Mouse (Mus musculus) thymus, adult 2 months (tissue): ENCODE data around the gene Ndufs3. TPM values are rescaled to one million over a fixed set of nuclear protein-coding genes. Genes with fewer than 3 reads are reported as not detected.

ENCODE experiments used
- DNase-seq: peaks from one replicate; pipeline ENCODE4 v3.0.0; 2021
- H3K27ac ChIP-seq: fragments of 200-500 bp; 2 replicates; pipeline ENCODE4 v1.5.1; 2012; ENCODE audit warnings: low read length, control low read depth; ENCODE audit not compliant: control insufficient read depth, insufficient read depth
- H3K27me3 ChIP-seq: fragments of 200-500 bp; 2 replicates; pipeline ENCODE4 v1.6.1; 2012; ENCODE audit warnings: mild to moderate bottlenecking, low read length, moderate library complexity, mixed read lengths; ENCODE audit not compliant: control insufficient read depth, insufficient read depth
- H3K36me3 ChIP-seq: fragments of 200-500 bp; 2 replicates; pipeline ENCODE4 v1.6.1; 2012; ENCODE audit warnings: mild to moderate bottlenecking, low read length, moderate library complexity; ENCODE audit not compliant: control insufficient read depth, insufficient read depth
- H3K4me1 ChIP-seq: fragments of 200-500 bp; replicated peaks from 2 replicates; pipeline ENCODE4 v1.6.1; 2012; ENCODE audit warnings: low read length; ENCODE audit not compliant: control insufficient read depth, insufficient read depth
- H3K4me3 ChIP-seq: fragments of 200-500 bp; 2 replicates; pipeline ENCODE4 v1.5.1; 2012; ENCODE audit warnings: mild to moderate bottlenecking, low read length, control low read depth, moderate library complexity; ENCODE audit not compliant: control insufficient read depth, insufficient read depth
- CTCF ChIP-seq: fragments of 200-500 bp; IDR thresholded peaks from 2 replicates; pipeline ENCODE4 v1.5.1; 2012; ENCODE audit warnings: mild to moderate bottlenecking, control low read depth, low read length, moderate library complexity, borderline replicate concordance; ENCODE audit not compliant: control insufficient read depth, poor library complexity, insufficient read depth; ENCODE audit errors: extremely low read depth
- POLR2A ChIP-seq: fragments of 200-500 bp; IDR thresholded peaks from 2 replicates; pipeline ENCODE4 v1.6.1; 2012; ENCODE audit warnings: mild to moderate bottlenecking, low read length, control low read depth, moderate library complexity; ENCODE audit not compliant: control insufficient read depth, poor library complexity, insufficient read depth; ENCODE audit errors: extremely low read depth
- WGBS: fragments of 180-500 bp; shearing (Covaris S2); methylation state at CpG from one replicate; pipeline ENCODE4 v1.1.7; 2018; 5-methylcytosine and 5-hydroxymethylcytosine counted together
- polyA plus RNA-seq: library from polyadenylated mRNA; depleted of rRNA; stranded (reverse); fragments of >200 nt; gene quantifications from 2 replicates; pipeline ENCODE4 v1.2.3, GENCODE M21; 2012

Ndufs3 gene
- polyA plus RNA-seq, 1 experiment = 163 TPM

DNA sequence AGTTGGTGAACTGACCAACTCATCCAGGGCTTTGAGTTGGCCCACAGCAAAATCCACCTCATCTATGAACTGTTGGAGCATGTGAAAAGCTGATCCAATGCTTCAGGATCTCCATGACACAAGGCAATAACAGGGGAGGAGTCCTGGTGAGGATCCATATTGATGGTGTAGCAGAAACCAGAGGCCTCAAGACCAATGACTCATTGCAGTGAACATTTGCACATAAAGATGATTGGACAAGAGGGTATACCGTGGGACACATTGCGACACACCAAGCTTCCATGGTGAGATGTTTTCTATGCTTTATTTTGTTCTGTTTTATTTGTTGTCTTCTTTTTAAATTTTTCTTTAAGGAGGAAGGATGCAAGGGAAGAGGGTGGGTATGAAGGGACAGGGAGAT, 18.0 kb upstream of the Ndufs3 start:
- H3K4me3 ChIP-seq = no peak overlapping the region
- peaks cover 5% of the 10 kb centered on the region for H3K4me1 ChIP-seq
- H3K36me3 ChIP-seq = no peaks in the 10 kb centered on the region
- TF ChIP-seq POLR2A (no peak), CTCF (no peak)
- WGBS = 93% methylated on average over 2 of the region's 2 CpGs
- DNase-seq = no peak
- no peaks in the 10 kb centered on the region for H3K27me3 ChIP-seq
- H3K27ac ChIP-seq = no peak overlapping the region

DNA sequence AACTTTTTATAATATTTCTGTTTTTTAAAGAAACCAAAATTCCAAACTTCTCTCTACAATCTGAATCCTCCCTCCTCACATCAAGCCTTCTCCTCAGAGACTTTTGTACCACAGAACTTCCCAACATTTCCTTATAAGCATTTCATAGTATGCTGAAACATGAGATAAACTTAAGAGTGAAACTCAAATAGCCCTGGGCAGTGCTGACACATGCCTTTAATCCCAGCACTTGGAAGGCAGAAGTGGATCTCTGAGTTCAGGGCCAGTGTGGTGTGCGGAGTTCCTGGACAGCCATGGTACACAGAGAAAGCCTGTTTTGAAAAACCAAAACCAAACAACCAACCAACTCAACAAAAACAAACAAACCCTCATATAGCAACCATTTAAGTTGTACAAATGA, 16.6 kb upstream of the Ndufs3 start:
- Histone ChIP-seq H3K4me1 (peaks cover 11% of the 10 kb centered on the region), H3K36me3 (no peaks in the 10 kb centered on the region), H3K27ac (no peak overlapping the region), H3K27me3 (no peaks in the 10 kb centered on the region), H3K4me3 (no peak overlapping the region)
- no peak for TF ChIP-seq POLR2A
- no peak for TF ChIP-seq CTCF
- no peak for DNase-seq
- WGBS = 90% methylated on average over 1 of the region's 1 CpGs

DNA sequence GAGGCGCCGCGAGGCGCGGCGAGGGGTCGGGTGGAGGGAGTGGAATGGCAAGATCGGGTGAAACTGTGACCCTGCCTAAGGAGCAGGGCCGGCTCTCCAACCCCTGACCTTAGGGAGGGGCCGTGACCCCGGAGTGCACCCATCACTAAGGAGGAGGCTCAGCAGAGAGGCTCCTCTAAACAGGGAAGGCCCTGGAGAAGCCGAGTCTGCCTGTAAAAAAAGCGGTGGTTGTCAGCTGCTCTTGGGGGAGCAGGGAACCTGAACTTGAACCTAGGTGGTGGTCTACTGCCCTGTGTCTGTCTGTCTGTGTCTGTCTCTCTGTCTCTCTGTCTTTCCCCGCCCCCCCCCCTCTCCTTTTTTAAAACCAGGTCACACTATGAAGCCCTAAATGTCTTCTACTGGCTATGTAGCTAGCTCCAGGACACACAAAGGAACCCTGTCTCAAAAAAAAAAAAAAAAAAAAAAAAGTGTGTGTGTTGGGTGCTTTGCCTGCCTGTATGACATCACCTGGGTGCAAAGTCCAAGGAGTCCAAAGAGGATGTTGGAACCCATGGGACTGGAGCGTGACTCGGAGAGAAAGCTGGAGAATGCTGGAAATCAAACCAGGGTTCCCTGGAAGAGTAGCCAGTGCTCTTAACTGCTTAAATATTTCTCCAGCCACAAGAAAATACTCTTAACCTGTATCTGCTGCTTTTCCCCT, 13.5 kb upstream of the Ndufs3 start:
- peak overlapping the region; percentile 0; the same call in 1 of the 2 replicates for H3K27ac ChIP-seq
- peaks cover 13% of the 10 kb centered on the region for H3K4me1 ChIP-seq
- H3K36me3 ChIP-seq = no peaks in the 10 kb centered on the region
- no peak for TF ChIP-seq CTCF
- TF ChIP-seq POLR2A = 0 out of 2 replicates have a peak, but pooled peaks have one; percentile 18
- H3K27me3 ChIP-seq = no peaks in the 10 kb centered on the region
- 15% methylated on average over 16 of the region's 16 CpGs for WGBS
- peak overlapping the region; percentile 99 for H3K4me3 ChIP-seq
- DNase-seq = no peak

DNA sequence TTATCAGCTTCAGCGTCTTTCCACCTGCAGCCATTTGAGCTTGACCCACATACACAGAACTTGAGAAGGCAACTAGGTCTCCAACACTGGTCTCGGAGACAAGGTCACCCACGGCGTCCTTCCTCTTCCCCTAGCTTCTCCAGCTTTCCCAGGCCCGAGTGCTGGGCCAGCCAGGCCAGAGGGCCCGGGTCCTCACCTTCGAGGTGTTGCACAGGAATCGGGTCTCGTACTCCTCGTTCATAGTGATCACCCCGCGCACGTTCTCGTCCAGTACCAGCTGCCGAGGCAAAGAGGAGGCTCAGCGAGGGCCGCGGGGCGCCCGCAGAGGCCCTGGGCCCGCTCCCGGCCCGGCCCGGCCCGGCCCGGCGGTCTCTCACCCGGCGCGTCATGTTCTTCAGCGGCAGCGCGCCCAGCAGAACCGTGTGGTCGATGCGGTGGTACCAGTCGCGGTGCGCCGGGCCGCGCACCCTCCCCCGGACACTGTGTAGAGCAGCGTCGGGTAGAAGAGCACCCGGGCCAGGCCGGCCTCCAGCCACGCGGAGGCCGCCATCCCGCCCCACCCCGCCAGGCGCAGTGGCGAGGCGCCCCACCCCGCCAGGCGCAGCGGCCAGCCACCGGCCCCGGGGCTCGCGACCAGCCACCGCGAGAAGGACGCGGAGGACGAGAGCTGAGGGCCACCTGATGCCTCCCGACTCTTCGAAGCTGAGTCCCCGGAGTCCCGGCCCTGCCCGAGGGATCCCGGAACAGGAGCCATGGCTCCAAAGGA, 12.8 kb upstream of the Ndufs3 start:
- no peak for TF ChIP-seq POLR2A
- peak; percentile 59; the same call in 1 of the 2 replicates for TF ChIP-seq CTCF
- WGBS = 2% methylated on average over 60 of the region's 73 CpGs
- DNase-seq = peak; percentile 47
- Histone ChIP-seq H3K27ac (peak overlapping the region; percentile 6; the same call in 1 of the 2 replicates), H3K4me3 (peak overlapping the region; percentile 99), H3K4me1 (peaks cover 13% of the 10 kb centered on the region), H3K36me3 (peaks cover 4% of the 10 kb centered on the region; the same call in 1 of the 2 replicates), H3K27me3 (no peaks in the 10 kb centered on the region)

DNA sequence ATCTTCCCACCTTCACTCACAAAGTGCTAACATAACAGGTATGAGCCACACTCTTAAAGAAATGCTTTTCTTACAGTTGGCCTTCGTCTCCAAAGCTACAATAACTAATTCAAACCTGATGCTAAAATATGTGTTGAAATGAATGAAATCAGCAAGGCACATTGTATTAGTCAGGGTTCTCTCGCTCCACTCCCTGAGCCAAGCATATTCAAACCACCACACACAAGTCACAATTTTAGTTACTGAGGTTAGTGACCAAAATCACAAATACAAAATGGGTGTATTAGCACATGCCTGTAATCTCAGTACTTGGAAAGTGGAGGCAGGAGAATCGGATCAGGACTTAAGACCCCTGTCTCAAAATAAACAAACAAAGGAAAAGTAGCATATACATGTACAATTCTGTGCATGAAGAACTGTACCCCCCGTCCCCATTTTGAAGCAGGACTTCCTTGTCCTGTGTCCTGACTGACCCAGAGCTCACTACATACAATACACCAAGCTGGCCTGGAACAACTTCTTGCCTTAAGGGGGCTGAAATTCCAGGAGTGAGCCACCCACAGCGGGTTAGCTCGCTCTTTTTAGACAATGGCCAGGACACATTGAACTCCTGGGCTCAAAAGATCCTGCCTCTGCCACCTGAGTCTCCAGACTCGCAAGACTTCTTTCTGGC, 12.1 kb upstream of the Ndufs3 start:
- H3K4me1 ChIP-seq = peaks cover 13% of the 10 kb centered on the region
- TF ChIP-seq CTCF = no peak
- TF ChIP-seq POLR2A = no peak
- H3K27ac ChIP-seq = peak overlapping the region; percentile 6; the same call in 1 of the 2 replicates
- peak overlapping the region; percentile 99 for H3K4me3 ChIP-seq
- peak; percentile 9 for DNase-seq
- peaks cover 8% of the 10 kb centered on the region for H3K36me3 ChIP-seq
- 34% methylated on average over 7 of the region's 7 CpGs for WGBS
- no peaks in the 10 kb centered on the region for H3K27me3 ChIP-seq

DNA sequence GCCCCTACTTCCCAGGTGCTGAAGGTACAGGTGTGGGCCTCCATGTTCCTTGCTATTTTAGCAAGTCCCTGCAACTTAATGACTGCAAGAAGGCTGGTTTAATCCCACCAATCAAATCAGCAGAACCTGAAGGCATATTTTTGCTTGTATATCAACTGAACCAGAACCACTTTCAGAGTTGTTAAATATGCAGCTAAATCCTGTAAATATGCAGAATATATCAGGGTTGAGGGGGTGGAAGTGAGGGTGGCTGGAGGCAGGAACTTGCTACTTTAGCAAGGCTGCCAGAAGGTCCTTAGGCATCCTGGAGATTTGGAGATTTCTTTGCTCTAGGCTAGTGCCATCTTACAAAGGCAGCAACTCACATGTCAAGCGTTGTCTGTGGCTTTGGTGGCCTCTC, 10.9 kb upstream of the Ndufs3 start:
- WGBS = 96% methylated on average over 1 of the region's 1 CpGs

More for the DNA sequence above, 10.9 kb upstream of the Ndufs3 start:
- H3K4me3 ChIP-seq = no peak overlapping the region
- DNase-seq = no peak
- peaks cover 20% of the 10 kb centered on the region for H3K36me3 ChIP-seq
- H3K4me1 ChIP-seq = peaks cover 13% of the 10 kb centered on the region
- TF ChIP-seq POLR2A = no peak
- no peak for TF ChIP-seq CTCF
- H3K27ac ChIP-seq = no peak overlapping the region
- H3K27me3 ChIP-seq = no peaks in the 10 kb centered on the region
